Mouse (Mus musculus) T-helper 2 cell (primary cell): ENCODE results near the gene Ahsg.
"Not testable (repeated sequence)": the region's sequence is repeated elsewhere in the genome, so short reads cannot be mapped to it uniquely, and the experiment has no call there.

Experiments used
- in situ Hi-C: fragments of 300-600 bp; cut with MboI, MseI; formaldehyde crosslinking; loops from one replicate; pipeline ENCODE4 v1.15.1; 2025; ENCODE audit warnings: high pct_unique_total_duplicates

Gene Ahsg

DNA sequence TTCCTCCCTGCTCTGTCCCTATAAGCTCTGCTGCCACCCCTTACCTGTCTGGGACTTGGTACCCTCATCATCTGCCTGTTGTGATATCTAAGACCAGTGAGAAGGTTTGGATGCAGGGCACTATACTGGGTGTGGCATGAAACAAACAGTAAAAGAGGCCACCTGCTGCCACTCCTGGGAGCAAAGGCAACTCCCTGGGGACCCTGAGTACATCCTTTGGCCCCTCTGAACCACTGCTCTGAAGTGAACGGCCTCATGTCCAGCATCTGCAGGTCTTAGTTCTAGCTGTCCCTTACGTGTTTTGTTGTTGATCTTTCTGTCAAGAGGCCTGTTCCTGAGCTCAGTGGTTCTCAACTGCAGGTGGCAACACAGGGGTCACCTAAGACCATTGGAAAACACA, 47.5 kb downstream of the Ahsg start:
- in situ Hi-C loops = no loop called here

DNA sequence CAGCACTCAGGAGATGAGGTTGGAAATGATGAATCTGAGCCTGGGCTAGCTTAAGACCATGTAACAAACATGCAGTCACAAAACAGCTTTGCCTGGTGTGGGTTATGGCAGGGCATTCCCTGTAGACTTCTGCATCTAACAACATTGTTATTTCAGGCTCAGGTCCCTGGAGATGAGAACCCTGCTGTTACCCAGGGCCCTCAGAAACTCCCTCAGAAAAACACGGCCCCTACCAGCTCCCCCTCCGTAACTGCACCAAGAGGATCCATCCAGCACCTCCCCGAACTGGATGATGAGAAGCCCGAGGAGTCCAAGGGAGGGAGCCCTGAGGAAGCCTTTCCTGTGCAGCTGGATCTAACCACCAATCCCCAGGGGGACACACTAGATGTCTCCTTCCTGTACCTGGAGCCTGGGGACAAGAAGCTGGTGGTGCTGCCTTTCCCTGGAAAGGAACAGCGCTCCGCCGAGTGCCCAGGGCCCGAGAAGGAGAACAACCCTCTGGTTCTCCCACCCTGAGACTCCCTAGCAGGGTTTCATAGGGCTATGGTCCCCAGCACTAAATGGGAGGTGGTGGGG, 48.1 kb downstream of the Ahsg start:
- in situ Hi-C loops = no loop called here

DNA sequence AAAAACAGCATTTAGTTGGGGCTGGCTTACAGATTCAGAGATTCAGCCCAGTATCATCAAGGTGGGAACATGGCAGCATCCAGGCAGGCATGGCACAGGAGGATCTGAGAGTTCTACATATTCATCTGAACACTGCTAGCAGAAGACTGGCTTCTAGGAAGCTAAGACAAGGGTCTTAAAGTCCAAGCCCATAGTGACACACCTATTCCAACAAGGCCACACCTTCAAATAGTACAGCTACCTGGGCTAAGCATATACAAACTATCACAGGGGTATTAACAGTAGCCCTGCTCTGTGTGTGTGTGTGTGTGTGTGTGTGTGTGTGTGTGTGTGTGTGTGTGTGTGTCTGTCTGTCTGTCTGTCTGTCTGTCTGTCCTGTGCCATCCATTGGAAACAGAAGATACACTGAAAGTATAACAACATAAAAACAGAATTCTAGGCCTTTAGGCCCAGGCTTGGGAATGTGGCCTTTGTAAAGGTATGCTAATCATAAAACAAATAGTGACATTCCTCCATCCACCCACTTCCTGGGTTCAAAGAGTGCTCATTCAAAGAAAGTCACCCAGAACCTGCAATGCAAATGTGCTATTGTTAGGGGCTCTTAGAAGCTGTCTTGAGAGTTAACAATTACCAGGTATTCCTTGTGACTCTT, 50.9 kb downstream of the Ahsg start:
- in situ Hi-C loops = not testable (repeated sequence)

DNA sequence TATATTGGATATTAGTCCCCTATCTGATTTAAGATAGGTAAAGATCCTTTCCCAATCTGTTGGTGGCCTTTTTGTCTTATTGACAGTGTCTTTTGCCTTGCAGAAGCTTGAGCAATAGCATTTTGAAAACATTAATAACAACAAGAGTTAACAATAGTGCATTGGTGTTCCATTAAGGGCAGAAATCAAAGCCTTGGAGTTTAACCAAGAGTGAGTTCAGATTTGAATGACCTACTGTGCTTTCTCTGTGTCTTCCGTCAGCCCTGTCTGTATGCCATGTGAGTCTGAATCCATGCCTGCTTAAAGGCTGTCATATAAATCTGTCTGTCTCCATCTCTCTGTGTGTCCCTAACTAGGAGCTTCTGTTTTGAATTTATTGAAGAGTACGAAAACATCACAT, 56.3 kb downstream of the Ahsg start:
- in situ Hi-C loops = no loop called here
